Mouse (Mus musculus) kidney, adult 9 months (tissue): ENCODE results near the gene Cplane1.
"Not testable (repeated sequence)": the region's sequence is repeated elsewhere in the genome, so short reads cannot be mapped to it uniquely, and the experiment has no call there.

ENCODE experiments used
- DNase-seq: peaks from one replicate; pipeline ENCODE4 v3.0.0; 2022

The Cplane1 gene

DNA sequence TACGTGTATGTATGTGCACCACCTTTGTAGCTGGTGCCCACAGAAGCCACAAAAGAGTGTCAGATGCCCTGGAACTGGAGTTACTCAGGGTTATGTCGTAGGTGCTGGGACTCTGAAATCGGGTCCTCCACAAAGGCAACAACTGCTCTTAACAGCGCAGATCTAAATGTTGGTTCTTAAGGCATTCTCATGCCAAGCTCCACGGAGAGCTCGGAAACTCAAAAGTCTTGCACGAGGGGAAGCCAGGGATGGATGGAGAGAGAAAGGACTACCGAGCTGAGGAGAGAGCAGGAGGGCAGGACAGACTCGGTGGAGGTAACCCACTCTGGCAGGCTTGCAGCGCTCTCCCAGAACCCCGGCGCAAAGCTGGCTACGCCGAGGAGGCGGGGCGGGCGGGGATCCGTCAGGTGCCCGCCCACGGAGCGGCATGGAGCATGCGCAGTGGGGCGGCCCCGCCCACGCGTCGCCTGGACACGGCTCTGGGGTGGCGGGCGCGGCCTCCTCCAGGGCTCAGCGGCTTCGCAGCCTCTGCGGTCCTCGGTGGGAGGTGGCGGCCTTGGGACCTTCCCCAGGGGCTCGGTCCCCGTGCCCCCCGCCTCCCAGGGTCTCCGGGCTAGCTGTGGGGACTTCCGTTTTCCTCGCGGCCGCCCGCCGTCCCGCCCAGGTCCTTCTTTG is at the start of gene Cplane1:
TSS of gene Cplane1 (plus strand) at position 516 of the 675 bp plus-strand sequence.
- DNase-seq: peak; percentile 91

DNA sequence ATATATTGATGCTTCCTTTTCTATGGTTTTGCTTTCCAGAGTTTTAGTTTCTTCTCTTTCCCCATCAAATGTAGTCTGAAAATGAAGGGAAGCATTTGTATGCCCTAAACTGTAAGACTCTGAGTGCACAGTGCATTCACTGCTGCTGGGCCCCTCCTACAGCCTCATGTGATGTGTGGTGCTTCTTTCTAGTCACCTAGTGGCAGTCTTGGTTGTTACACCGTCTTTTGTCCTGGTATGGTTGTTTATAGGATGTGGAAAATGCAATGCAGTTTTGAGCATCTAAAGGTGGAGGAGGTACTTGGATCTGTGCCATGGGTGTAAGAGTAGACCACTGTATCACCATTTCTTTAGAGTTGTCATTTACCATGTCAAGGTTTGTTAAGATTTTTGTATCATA is 39.6 kb upstream of the Cplane1 start:
- DNase-seq: no peak

DNA sequence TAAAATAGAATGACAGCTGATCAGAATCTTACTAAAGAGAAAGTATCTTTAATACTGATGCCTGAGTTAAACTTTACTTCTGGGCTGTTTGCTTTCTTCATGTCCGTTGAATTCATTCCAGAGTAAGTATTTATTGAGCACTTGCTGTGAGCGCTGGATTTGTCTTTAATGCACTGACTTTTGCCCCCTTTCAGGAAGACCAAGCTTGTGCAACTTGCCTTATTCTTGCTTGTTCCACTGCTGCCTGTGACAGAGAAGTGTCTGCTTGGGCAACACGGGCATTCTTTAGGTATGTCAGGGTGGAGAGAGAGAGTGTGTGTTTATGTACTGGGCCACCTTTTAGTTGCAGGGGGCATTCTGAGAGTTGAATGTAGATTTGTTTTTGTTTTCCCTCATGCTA is 37.6 kb upstream of the Cplane1 start:
- DNase-seq: no peak

GRCm38 (mm10) chr15:8131761-8132160 is 37.1 kb upstream of the Cplane1 start:
- no peak for DNase-seq

- DNase-seq: no peak
Measured at GRCm38 (mm10) chr15:8135606-8136005, 33.3 kb upstream of the Cplane1 start.

GRCm38 (mm10) chr15:8161841-8162240 is 7.1 kb upstream of the Cplane1 start:
- DNase-seq: no peak

DNA sequence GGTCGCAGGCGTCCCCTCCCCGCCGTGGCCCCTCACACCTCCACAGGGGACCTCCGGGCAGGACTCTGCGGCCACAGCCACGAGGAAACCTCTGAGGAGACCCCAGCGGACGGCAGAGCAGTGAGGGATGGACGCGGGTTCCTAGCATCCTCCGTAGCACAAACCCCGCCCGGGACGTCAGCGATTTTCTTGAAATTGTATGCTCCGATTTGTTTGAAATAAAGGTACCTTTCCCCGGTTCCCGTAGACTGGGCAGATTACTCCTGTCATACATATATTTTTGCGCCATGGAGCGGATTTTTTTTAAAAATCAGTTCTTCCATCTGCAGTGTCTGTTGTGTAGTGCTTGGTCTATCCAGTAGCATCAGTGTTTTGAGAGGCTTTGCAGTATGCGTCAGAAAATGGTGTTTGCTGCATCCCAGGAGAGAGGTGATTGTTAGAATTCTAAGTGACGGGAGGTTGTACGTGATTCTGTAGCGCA is 400 bp downstream of the Cplane1 start:
- DNase-seq: no peak

GRCm38 (mm10) chr15:8189563-8189962 is 20.7 kb downstream of the Cplane1 start:
- no peak for DNase-seq

- no peak for DNase-seq
Measured at GRCm38 (mm10) chr15:8190435-8190834, 21.5 kb downstream of the Cplane1 start.

GRCm38 (mm10) chr15:8200317-8200716 is 31.4 kb downstream of the Cplane1 start:
- no peak for DNase-seq

DNA sequence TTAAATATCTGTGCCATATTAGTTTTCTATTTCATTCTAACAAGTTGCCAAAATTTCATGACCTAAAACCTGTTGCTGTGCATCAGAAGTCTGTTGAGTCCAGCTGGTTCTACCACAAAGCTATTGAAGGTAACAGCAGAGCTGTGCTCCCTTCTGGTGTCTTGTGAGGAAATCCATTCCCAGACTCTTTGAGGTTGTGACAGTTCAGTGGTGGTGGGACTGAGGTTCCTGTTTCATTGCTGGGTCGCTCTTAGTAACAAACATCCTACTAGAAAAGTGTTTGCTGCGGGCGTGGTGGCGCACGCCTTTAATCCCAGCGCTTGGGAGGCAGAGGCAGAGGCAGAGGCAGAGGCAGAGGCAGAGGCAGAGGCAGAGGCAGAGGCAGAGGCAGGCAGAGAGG is 39.5 kb downstream of the Cplane1 start:
- no peak for DNase-seq

- DNase-seq: no peak
Measured at GRCm38 (mm10) chr15:8214811-8215210, 45.9 kb downstream of the Cplane1 start.

DNA sequence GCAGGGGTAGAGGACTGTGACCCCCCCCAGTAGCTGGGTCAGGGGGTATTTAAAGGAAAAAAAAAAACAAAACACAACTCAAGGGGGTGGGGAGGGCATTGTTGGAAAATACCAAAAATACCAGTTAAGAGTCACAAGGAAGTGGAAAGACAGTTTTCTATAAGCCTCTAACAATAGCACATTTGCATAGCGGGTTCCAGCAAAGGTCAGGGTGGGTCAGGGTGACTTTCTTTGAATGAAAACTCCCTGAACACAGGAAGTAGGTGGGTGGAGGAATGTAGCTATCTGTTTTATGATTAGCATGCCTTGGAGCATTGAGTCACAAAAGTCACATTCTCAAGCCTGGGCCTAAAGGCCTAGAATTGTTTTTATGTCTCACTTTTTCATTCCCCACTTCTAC is 65.3 kb downstream of the Cplane1 start:
- not testable (repeated sequence) for DNase-seq

GRCm38 (mm10) chr15:8265946-8266345 is 97.0 kb downstream of the Cplane1 start:
- DNase-seq: peak; percentile 85

DNA sequence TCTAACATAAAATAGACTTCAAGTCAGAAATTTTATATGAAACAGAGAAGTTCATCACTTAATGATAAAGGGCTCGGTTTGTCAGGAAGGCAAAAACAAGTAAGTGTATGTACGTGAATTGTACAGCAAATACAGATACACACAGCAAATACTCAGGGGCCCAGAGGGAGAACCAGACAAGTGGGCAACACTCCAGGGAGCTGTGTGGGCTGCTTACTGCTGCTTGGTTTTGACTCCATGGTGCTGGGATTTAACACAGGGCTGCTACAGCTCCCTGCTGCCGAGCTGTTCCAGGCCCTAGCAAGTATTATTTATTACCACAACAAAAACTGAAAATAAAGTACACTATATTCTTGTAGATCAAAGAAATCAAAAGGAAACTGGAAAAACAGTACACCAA is 98.3 kb downstream of the Cplane1 start:
- DNase-seq: no peak

GRCm38 (mm10) chr15:8268231-8268630 is 99.3 kb downstream of the Cplane1 start:
- peak; percentile 49 for DNase-seq

DNA sequence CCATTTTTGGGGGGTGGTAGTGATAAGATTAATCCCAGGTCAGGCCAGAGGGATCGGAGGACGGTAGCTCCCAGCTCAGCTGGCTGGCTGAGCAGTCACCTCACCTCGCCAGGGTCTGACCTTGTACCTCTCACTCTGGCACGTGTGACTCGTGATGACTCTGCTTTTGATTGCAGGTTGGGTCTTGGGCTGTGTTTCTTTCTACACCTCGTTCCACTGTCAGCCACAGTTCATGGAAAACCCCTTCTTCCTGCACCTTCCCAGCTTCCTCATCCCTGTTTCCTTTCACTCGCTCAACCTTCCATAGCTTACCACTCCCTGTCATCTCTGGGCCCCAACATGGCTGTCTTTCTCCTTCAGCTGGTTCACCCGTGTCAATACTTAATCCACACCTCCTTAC is 103.0 kb downstream of the Cplane1 start:
- DNase-seq: no peak

GRCm38 (mm10) chr15:8277916-8278315 is 109.0 kb downstream of the Cplane1 start:
- DNase-seq: not testable (repeated sequence)

DNA sequence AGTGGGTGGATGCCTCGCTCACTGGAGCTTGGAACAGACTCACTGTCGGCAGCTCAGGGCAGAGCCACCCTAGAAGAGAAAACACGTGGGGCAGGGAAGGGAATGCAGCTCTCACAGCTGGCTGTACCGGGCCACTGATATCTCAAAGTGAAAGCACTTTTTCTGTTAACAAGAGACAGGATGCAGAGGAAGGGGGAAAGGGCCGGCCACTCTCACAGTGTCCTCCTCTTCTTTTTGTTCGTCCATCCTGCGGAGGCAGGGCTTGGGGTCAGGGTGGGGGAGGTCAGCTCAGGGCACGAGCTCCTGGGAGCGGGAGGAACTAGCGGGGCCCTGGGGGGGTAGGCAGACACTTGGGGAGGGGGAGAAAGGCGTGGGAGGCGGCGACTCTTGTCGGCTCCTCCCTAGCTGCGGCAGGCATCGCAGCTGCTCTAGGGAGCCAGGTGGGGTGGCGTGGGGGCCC is 110.4 kb downstream of the Cplane1 start:
- peak; percentile 37 for DNase-seq

- DNase-seq: peak; percentile 65
Measured at GRCm38 (mm10) chr15:8279929-8280610, 111.2 kb downstream of the Cplane1 start.

DNA sequence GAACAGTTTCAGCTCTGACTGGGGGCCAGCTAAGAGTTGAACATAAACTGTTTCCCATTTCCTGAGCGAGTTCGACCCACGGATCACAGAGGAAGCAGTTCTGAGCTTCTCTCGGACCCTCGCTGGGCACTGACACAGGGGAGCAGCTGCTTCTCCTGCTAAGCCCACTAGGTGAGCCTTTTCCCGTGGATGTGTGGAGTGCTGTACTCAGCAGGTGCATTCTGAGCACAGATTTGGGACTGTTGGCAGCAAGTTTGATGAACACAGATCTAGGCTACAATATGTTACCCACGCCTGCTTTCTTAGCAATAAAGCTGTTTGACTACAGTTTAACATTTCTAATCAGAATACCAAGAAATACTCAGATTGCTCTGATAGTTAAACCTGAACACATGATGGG is 112.8 kb downstream of the Cplane1 start:
- no peak for DNase-seq

GRCm38 (mm10) chr15:8282155-8282554 is 113.2 kb downstream of the Cplane1 start:
- no peak for DNase-seq

GRCm38 (mm10) chr15:8291251-8291650 is 122.3 kb downstream of the Cplane1 start:
- peak; percentile 19 for DNase-seq

DNA sequence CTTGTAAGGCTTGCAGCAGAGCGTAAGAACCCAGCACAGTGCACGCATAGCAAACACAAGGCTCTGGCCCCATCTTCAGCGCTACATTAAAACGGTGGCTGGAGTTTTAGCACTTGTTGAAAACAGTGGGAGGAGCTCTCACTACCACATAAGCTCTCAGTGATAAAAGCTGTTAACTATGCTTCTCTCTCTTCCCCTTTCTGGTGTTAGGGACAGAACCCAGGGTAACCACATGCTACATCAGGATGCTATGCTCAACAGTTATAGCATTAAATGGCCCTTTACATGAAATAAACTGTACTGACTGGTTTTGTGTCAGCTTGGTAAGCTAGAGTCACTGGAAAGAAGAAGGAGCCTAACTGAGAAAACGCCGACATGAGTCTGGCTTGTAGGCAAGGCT is 125.2 kb downstream of the Cplane1 start:
- DNase-seq: no peak
